Mouse (Mus musculus): ENCODE measurements at regions not wholly inside any gene's neighbourhood (a gene's known extent, or its start where the extent isn't known, plus 50 kb on each side); places are given as distances from the start of the nearest gene placed in this dataset.

DNA sequence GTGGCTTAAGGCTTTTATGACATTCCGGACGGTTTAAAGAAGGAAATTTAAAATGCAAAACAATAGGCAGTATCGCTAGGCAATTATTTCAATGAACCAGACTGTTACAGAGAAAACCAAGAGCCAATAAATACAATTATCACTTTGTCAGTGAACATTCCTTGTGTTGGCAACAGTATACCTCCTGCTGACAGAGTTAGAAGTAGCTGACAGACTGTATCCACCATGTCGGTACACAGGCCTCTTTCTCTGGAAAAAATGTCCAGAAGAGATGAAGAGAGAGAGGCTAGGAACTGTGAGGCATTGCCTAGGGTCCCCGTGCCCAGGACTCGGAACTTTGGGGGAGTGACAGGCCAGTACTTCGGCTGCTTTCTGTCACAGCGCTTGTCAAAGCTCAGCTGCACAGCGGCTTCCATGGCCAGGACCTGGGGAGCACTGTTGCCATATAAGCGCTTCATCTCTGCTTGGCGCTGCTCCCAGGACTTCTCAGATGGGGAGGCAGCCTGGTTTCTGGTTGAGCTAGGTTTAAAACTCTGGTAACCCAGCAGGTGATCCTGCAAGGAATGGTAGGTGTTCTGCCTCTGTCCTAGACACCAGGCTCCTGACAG lies 205.9 kb upstream of the Nt5e start:
- TF ChIP-seq CTCF (IDR thresholded peaks at IDR 0.05; ENCODE audit: control insufficient read depth, insufficient read depth, insufficient read length) (no peak), MAX (IDR thresholded peaks at IDR 0.05) (no peak), USF1 (IDR thresholded peaks at IDR 0.05; ENCODE audit: low read depth) (no peak), MYOG (IDR thresholded peaks at IDR 0.05; ENCODE audit: control insufficient read depth, extremely low read depth, insufficient read length) (no peak), CEBPB (IDR thresholded peaks at IDR 0.05; ENCODE audit: low read depth) (no peak), MYOD1 (IDR thresholded peaks at IDR 0.05; ENCODE audit: control insufficient read depth, insufficient read length, low read depth) (no peak), FOSL1 (IDR thresholded peaks at IDR 0.05; ENCODE audit: insufficient read depth, low read length, poor library complexity, severe bottlenecking) (no peak)

Data from C2C12 (cell line).